Mouse (Mus musculus): ENCODE data around the gene Atp8b4.

Gene Atp8b4

DNA sequence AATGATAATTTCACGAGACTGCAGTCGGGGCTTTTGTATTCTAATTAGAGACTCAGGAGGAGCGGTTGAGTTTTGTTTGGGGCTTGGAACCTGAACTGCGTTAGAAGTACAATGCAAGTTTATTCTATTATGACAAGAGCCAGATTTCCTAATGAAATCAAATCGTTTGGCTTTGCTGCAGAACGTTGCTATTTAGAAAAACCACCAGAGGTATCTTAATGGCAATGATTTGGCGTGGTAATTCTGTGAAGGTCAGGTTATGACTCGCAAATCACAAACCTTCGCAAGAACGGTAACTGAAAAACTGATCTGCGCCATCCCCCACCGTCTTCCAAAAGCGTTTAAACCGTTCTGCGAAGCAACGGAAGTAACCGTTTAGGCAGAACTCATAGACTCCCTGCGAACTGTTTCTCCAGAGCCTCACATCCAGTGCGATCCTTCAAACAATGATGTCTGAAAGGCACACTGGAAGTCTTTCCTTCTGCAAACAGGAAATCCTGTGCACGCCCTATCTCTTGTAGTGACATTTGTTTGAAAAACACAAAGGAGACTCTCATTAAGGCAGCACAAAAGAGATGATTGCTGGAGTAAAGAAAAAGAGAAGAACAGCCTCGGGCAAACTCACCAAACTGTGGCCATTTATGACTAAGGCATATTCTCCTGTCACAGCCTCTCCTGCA is 139.2 kb downstream of the Atp8b4 start:
- DNase-seq (ENCODE audit: low spot score): no peak

DNA sequence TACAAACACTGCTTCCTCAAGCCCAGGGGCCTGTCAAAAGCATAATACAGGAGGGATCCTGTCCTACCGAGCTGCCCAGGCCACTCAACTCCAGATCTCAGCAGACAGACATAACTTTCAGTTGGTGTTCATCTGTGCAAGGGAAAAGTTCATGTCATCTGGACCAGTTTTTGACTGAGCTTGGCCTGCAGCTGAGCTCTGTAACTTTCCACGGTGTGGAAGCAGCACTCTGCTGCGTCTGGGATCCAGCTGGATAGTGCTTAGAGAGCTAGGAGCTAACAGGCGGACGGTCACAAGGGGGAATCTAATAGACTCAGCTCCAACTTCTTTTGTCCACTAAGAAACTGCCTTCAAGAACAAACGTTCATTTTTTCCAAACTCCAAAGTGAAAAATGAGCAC is 139.8 kb downstream of the Atp8b4 start:
- DNase-seq (ENCODE audit: low spot score): peak; percentile 41

DNA sequence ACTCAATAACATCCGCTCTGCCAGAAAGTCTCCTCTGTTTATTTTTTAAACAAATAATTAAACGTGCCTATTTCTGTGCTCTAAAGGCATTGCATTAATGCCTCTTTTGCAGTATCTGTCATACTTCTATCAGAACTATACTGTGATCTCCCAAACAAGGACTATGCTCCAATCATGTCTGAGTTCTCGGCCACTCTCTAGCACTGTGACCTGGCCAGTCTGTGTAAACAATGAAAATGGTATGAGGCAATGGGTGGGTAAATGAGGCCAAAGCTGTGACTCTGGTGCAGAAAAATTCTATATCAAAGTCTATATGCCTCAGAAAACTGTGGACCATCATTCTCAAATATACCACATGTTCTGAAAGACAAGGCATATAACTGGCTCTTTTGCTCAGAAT is 140.5 kb downstream of the Atp8b4 start:
- DNase-seq (ENCODE audit: low spot score): no peak

DNA sequence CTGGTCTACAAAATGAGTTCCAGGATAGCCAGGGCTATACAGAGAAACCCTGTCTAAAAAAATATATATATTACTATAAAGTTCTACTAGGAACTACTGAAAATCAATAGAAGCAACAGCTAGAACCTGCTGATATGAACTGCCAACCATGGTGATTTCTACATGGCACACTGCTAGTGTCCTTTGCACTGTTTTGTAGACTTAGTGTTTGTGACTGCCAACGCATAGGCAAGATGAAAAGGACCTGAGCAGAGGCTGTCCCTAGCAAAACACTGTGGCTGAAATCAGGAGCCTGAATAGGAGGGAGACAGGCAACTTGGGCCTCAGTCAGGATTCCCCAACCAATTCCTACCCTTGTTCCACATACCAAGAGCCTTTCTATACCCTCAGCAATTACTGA is 141.2 kb downstream of the Atp8b4 start:
- DNase-seq (ENCODE audit: low spot score): no peak

GRCm38 (mm10) chr2:126358741-126359140 is 141.7 kb downstream of the Atp8b4 start:
- no peak for DNase-seq (ENCODE audit: low spot score)

- DNase-seq (ENCODE audit: low spot score): no peak
Observed at GRCm38 (mm10) chr2:126355259-126355658, 145.2 kb downstream of the Atp8b4 start.

DNA sequence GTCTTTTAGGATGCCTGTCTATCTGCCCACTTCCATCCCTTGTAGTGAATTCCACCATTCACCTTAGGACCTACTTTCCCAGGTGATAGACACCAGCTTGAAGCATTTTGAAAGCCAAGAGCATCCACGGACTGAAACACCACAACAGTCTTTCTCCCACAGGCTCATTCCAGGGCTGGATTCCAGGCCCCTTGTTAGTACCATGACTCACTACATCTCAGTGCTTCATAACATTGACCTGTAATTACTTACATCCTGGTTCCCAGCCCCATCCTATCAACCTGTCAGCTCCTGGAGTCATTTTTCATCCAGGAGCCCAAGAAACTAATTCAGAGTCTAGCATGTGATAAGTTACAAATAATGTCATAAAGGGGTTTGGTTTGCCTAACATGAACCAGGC is 148.7 kb downstream of the Atp8b4 start:
- no peak for DNase-seq (ENCODE audit: low spot score)

- no peak for DNase-seq (ENCODE audit: low spot score)
Observed at GRCm38 (mm10) chr2:126343026-126343593, 157.4 kb downstream of the Atp8b4 start.

- DNase-seq (ENCODE audit: low spot score): no peak
Observed at GRCm38 (mm10) chr2:126341521-126341920, 159.0 kb downstream of the Atp8b4 start.

DNA sequence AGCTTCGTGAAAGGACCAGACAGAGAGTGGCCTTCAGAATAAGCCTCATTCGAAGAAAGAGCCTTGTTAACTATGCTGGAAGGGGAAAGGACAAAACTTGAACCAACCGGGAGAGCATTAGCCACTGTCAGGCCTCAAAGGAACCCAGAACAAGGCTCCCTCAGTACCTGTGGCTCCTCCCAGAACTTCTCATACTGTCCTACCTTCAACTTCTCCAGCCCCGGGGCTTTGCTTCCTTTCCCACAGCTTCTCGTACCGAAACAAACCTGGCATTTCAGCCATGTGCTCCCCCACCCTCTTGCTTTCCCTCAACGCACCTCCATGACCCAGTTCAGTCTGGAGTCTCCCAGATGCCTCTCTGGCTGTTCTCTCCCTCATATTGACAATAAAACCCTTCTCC is 160.3 kb downstream of the Atp8b4 start:
- no peak for DNase-seq (ENCODE audit: low spot score)

- no peak for DNase-seq (ENCODE audit: low spot score)
Observed at GRCm38 (mm10) chr2:126339516-126339915, 161.0 kb downstream of the Atp8b4 start.

GRCm38 (mm10) chr2:126337143-126337542 is 163.3 kb downstream of the Atp8b4 start:
- DNase-seq (ENCODE audit: low spot score): no peak

- DNase-seq (ENCODE audit: low spot score): no peak
Observed at GRCm38 (mm10) chr2:126331794-126332193, 168.7 kb downstream of the Atp8b4 start.

GRCm38 (mm10) chr2:126323206-126323605 is 177.3 kb downstream of the Atp8b4 start:
- no peak for DNase-seq (ENCODE audit: low spot score)

DNA sequence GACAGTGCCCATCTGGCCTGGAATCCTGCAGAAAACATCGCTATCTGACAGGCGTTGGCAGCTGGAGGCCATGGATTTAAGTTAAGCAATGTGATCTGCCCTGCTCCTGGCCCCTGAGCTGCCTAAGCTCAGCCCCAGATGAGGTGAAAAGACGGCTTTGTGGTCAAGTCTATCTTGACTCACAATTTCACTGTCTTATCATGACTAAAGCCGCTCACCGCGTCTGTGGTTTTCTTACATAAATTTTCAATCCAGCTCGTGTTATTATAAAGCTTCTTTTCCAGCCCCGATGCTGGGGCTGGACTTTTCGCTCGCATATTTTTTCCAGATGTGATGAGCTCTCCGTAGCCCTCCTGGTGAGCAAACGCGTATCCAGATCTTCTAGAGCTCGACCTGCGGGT is 177.8 kb downstream of the Atp8b4 start:
- DNase-seq (ENCODE audit: low spot score): no peak

DNA sequence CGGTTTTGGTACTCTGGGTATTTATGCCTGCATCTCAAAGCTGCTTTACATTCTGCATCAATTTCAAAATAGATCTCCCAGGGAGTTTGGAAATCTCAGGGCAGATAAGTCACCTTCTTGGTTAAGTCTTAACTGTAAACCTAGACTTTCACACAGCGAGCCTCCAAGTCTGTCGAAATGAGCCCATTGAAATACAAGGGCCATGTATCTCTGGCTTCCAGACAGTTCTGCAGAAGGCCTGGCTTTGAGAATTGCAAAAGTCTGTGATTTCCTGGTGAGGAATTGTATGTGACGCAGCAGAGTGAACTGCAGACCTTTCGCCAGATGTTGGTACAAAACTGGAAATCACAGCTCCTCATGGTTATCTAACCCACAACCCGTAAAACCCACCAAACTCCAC is 182.4 kb downstream of the Atp8b4 start:
- DNase-seq (ENCODE audit: low spot score): no peak

- DNase-seq (ENCODE audit: low spot score): no peak
Observed at GRCm38 (mm10) chr2:126316942-126317341, 183.5 kb downstream of the Atp8b4 start.

- DNase-seq (ENCODE audit: low spot score): no peak
Observed at GRCm38 (mm10) chr2:126316346-126316745, 184.1 kb downstream of the Atp8b4 start.

DNA sequence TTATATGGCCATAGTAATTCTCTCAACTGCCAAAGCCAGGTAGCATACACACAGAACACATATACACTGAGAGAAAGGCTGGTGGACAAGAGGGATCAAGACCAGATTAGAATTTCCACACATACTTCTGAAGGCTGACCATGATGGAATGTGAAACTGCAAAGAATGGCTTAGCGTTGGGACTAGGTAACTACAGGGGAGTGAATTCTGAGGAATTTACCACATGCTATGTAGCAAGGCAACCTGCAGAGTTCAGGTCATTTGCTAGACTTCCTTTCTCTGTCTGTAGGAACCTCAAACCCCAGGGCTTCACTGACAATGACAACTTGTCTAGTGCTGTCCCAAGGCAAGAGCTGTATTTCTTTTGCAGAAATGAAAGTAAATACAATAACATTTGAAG is 189.4 kb downstream of the Atp8b4 start:
- DNase-seq (ENCODE audit: low spot score): no peak

DNA sequence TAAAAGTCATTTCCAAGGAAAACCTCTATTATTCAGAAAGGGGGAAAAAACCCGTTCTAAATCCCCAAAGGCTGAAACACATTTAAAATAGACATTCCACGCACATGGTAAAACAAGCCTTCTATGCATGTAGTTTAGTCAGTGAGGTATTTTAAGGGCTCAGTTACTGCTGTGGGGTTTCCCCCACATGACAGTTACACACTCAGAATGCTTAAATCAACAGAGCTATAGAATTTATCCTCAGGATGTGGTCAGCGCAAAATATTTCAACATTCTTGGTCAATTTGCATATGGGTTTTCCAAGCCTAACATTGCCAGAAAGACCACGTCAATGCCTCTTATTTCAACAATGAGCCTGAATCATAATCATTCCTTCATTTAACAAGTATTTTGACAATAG is 190.5 kb downstream of the Atp8b4 start:
- DNase-seq (ENCODE audit: low spot score): no peak

DNA sequence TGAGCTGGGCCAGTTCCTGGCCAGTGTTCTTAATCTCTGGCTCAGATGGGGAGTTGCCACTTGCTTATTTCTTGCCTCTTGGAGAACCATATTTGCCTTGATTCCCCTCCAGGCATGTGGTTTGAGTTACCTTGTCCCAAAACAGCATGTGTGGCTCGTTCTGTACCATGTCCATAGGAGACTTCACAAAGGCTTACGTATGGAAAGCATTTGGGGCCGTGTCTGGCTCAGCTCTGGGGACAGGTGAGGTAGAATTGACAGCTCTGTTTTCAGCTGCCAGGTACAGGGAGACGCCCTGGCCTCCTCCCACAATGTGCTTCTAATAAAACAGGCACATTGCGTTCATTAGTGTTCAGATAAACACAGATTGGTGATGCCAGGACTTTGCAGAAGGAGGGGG is 195.9 kb downstream of the Atp8b4 start:
- DNase-seq (ENCODE audit: low spot score): no peak

GRCm38 (mm10) chr2:126303226-126303625 is 197.2 kb downstream of the Atp8b4 start:
- no peak for DNase-seq (ENCODE audit: low spot score)

- DNase-seq (ENCODE audit: low spot score): no peak
Observed at GRCm38 (mm10) chr2:126302381-126302780, 198.1 kb downstream of the Atp8b4 start.

- DNase-seq (ENCODE audit: low spot score): peak; percentile 8
Observed at GRCm38 (mm10) chr2:126290702-126291101, 209.8 kb downstream of the Atp8b4 start.

Data from urinary bladder, postnatal 14 days (tissue).